Mouse (Mus musculus): Measurements from ENCODE around the gene Proser3. TPM values are rescaled to one million over a fixed set of nuclear protein-coding genes. Genes with fewer than 3 reads are reported as not detected.

Gene Proser3
- polyA plus RNA-seq, 1 experiment = 3.8 TPM

DNA sequence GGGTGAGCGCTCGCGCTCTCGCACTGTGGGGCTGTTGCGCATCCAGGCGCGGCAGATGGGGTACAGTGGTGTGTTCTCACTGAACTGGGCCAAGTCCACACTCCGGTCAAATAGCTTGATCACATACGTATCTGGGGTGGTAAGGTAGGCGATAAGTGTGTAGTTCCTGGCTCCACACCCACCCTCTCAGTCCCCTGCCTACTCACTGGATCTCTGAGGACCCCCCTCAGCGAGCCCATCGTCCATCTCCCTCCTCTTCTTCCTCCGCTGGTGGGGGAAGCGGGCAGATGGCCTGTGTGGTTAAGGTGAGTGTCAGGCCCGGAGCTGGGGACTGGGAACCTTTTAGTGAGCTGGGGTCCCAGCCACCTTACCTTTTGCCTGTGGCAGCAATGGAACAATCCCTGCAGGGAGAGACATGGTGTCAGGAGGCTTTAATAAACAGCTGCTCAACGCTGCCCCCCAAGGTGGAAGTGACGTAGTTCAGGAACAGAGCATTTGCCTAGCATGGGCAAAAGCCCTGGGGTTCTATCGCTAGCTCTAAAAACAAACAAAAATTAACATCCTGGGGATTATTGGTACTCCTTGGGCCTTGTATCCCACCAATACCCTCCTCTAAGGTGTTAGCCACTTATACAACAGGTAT, 4.9 kb upstream of the Proser3 start:
- Histone ChIP-seq H3K4me2 (ENCODE audit: low read depth) (no peak overlapping the region), H3K79me2 (ENCODE audit: control insufficient read depth, insufficient read depth) (peaks cover 13% of the 10 kb centered on the region), H3ac (ENCODE audit: control insufficient read depth, insufficient read length) (no peak overlapping the region), H3K27me3 (ENCODE audit: control insufficient read depth, insufficient read depth, insufficient read length) (no peaks in the 10 kb centered on the region), H3K4me3 (no peak overlapping the region), H3K36me3 (ENCODE audit: control insufficient read depth, insufficient read depth) (peaks cover 8% of the 10 kb centered on the region)
- TF ChIP-seq POLR2AphosphoS2 (IDR thresholded peaks at IDR 0.05; ENCODE audit: insufficient read length, low read depth) (peak; percentile 7), CEBPB (IDR thresholded peaks at IDR 0.05; ENCODE audit: insufficient read depth, poor library complexity, severe bottlenecking) (no peak)

DNA sequence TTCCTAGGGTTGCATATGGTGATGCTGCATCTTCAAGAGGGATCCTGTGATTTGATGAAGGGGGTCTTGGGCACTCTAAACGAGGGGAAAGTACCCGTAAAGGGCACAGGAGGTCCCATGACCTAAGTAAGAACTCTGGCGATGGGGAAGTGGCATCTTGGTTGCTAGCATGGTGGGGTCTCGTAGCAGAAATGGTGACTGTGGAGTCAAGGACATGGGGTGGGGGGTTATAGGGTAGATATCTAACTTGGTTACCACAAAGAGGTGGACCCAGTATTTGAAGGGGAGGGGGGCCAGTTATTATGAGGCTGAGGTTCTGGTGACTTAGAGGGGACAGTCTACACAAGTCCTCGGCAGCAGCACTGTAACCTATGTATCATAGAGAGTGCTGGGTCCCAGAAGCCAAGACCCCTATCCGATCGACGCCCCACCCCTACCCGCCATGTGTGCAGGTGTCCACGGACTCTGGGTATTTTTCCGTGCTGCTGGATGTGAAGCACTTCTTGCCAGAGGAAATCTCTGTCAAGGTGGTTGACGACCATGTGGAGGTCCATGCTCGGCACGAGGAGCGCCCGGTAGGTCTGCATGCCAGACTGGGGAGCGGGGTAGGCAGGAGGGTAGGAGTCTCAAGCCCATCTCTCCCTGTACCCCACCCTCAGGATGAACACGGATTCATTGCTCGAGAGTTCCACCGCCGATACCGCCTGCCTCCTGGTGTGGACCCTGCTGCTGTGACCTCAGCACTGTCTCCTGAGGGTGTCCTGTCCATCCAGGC, 1.9 kb upstream of the Proser3 start:
- Histone ChIP-seq H3K36me3 (ENCODE audit: control insufficient read depth, insufficient read depth) (peaks cover 8% of the 10 kb centered on the region), H3K27me3 (ENCODE audit: control insufficient read depth, insufficient read depth, insufficient read length) (no peaks in the 10 kb centered on the region), H3ac (ENCODE audit: control insufficient read depth, insufficient read length) (peak overlapping the region; percentile 8), H3K79me2 (ENCODE audit: control insufficient read depth, insufficient read depth) (peaks cover 5% of the 10 kb centered on the region), H3K4me3 (peak overlapping the region; percentile 68), H3K4me2 (ENCODE audit: low read depth) (peak overlapping the region; percentile 75)
- TF ChIP-seq MYOG (IDR thresholded peaks at IDR 0.05; ENCODE audit: control insufficient read depth in 1 of 3, insufficient read depth in 1 of 3, insufficient read length in 2 of 3, low read depth in 2 of 3) (no peak), POLR2AphosphoS2 (IDR thresholded peaks at IDR 0.05; ENCODE audit: insufficient read length, low read depth) (peak; percentile 57)

DNA sequence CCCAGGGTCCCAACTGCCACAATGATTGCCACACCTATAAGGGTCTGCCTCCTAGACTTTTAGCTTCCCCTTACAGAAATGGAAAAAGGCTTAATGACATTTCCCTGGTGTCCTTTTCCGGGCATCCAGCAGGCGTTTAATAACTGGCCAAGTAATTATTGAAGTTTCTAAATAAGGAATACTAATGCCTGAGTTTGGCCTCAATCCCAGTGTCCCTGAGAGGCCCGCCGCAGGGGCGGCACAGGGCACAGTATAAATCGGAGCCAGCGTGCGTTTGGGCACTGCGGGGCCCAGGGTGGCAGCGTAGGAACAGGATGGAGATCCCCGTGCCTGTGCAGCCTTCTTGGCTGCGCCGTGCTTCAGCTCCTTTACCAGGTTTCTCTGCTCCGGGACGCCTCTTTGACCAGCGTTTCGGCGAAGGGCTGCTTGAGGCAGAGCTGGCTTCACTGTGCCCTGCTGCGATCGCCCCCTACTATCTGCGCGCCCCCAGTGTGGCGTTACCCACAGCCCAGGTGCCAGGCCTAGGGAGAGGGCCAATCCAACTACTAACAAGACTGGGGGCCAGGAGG, 1.0 kb upstream of the Proser3 start:
- peaks cover 16% of the 10 kb centered on the region for H3K36me3 ChIP-seq (ENCODE audit: control insufficient read depth, insufficient read depth)
- no peak for TF ChIP-seq E2F4 (IDR thresholded peaks at IDR 0.05; ENCODE audit: insufficient read depth)
- peak; percentile 82 for TF ChIP-seq POLR2A (IDR thresholded peaks at IDR 0.05; ENCODE audit: insufficient read length, low read depth)
- peak; percentile 93 for TF ChIP-seq POLR2AphosphoS2 (IDR thresholded peaks at IDR 0.05; ENCODE audit: insufficient read length, low read depth)

DNA sequence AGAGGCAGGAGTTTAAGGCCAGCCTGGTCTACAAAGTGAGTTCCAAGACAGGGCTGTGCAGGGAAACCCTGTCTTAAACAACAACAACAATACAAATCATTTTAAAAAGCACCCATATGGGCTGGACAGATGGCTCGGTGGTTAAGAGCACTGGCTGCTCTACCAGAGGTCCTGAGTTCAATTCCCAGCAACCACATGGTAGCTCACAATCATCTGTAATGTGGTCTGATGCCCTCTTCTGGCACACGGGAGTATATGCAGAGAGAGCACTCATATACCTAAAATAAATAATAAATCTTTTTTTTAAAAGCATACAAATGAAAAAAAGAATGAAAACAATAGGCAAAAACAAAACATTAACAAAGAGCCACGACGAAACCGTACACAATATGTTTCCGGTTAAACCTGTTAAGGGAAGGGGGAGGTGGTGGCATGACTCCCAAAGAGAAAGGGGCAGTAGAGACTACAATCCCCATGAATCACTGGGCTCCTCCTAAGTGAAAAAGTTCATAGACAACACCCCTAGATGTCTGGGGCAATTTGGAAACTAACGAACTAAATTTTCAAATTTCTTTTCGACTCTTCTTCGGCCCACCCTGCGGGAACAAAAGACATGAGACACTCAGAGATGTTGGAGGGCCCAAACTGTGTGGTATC, 526 bp downstream of the Proser3 start:
- H3ac ChIP-seq (ENCODE audit: control insufficient read depth, insufficient read length) = peak overlapping the region; percentile 8
- peak overlapping the region; percentile 68 for H3K4me3 ChIP-seq
- TF ChIP-seq SRF (IDR thresholded peaks at IDR 0.05; ENCODE audit: control insufficient read depth, insufficient read length, low read depth) (peak; percentile 68), CEBPB (IDR thresholded peaks at IDR 0.05; ENCODE audit: insufficient read depth, poor library complexity, severe bottlenecking) (no peak)
- no peaks in the 10 kb centered on the region for H3K79me2 ChIP-seq (ENCODE audit: control insufficient read depth, insufficient read depth)
- peak overlapping the region; percentile 55 for H3K4me2 ChIP-seq (ENCODE audit: low read depth)
- H3K36me3 ChIP-seq (ENCODE audit: control insufficient read depth, insufficient read depth) = peaks cover 14% of the 10 kb centered on the region
- no peaks in the 10 kb centered on the region for H3K27me3 ChIP-seq (ENCODE audit: control insufficient read depth, insufficient read depth, insufficient read length)

More for the DNA sequence above, 1.0 kb upstream of the Proser3 start:
- peak overlapping the region; percentile 75 for H3K4me2 ChIP-seq (ENCODE audit: low read depth)
- H3K4me3 ChIP-seq = peak overlapping the region; percentile 68
- H3K27me3 ChIP-seq (ENCODE audit: control insufficient read depth, insufficient read depth, insufficient read length) = no peaks in the 10 kb centered on the region
- no peaks in the 10 kb centered on the region for H3K79me2 ChIP-seq (ENCODE audit: control insufficient read depth, insufficient read depth)
- H3ac ChIP-seq (ENCODE audit: control insufficient read depth, insufficient read length) = peak overlapping the region; percentile 8

DNA sequence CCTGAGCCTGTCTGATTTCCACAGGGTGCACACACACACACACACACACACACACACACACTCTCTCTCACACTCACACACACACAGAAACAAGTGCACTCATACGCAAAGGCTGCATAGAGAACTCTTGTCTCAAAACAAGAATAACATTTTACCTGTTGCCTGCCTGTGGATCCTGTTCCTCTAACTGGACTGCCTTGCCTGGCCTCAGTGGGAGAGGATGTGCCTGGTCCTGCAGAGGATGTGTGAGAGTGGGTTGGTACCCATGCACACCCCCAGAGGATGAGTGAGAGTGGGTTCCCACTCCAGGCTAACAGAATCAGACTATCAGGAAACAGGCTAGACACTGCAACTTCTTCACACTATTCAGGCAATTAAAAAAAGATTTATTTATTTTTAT, 1.5 kb downstream of the Proser3 start:
- no peak overlapping the region for H3K4me2 ChIP-seq (ENCODE audit: low read depth)
- TF ChIP-seq MYOG (IDR thresholded peaks at IDR 0.05; ENCODE audit: control insufficient read depth in 1 of 3, insufficient read depth in 1 of 3, insufficient read length in 2 of 3, low read depth in 2 of 3) (no peak), POLR2A (IDR thresholded peaks at IDR 0.05; ENCODE audit: insufficient read length, low read depth) (no peak), MYOD1 (IDR thresholded peaks at IDR 0.05; ENCODE audit: control insufficient read depth in 1 of 3, insufficient read length in 2 of 3, low read depth in 2 of 3) (no peak), E2F4 (IDR thresholded peaks at IDR 0.05; ENCODE audit: insufficient read depth) (no peak), CEBPB (IDR thresholded peaks at IDR 0.05; ENCODE audit: insufficient read depth, poor library complexity, severe bottlenecking) (no peak), REST (IDR thresholded peaks at IDR 0.05; ENCODE audit: insufficient read depth, insufficient read length) (no peak), TCF12 (IDR thresholded peaks at IDR 0.05; ENCODE audit: insufficient read depth, poor library complexity, severe bottlenecking) (no peak), MAX (IDR thresholded peaks at IDR 0.05; ENCODE audit: low read depth) (no peak), POLR2AphosphoS2 (IDR thresholded peaks at IDR 0.05; ENCODE audit: insufficient read length, low read depth) (no peak), SRF (IDR thresholded peaks at IDR 0.05; ENCODE audit: control insufficient read depth, insufficient read length, low read depth) (no peak), USF1 (IDR thresholded peaks at IDR 0.05; ENCODE audit: low read depth) (no peak), TCF3 (IDR thresholded peaks at IDR 0.05; ENCODE audit: insufficient read length, low read depth) (no peak)
- no peak overlapping the region for H3K4me3 ChIP-seq

More for the DNA sequence above, 1.5 kb downstream of the Proser3 start:
- Histone ChIP-seq H3ac (ENCODE audit: control insufficient read depth, insufficient read length) (no peak overlapping the region), H3K79me2 (ENCODE audit: control insufficient read depth, insufficient read depth) (no peaks in the 10 kb centered on the region), H3K27me3 (ENCODE audit: control insufficient read depth, insufficient read depth, insufficient read length) (no peaks in the 10 kb centered on the region), H3K36me3 (ENCODE audit: control insufficient read depth, insufficient read depth) (peaks cover 10% of the 10 kb centered on the region)

Measured in myocyte (in vitro differentiated cells).